Mouse (Mus musculus) hindbrain, embryonic 16.5 days (tissue): ENCODE measurements around the gene Pde8a. TPM values are rescaled to one million over a fixed set of nuclear protein-coding genes. Genes with fewer than 3 reads are reported as not detected.
A peak's percentile ranks its signal among the peaks of the same experiment; 100 is the strongest.
"Not testable (repeated sequence)": the region's sequence is repeated elsewhere in the genome, so short reads cannot be mapped to it uniquely, and the experiment has no call there.

ENCODE experiments used
- ATAC-seq: fragments of 200-750 bp; cut with Nextera tagmentation; 2 replicates; pipeline ENCODE4 v1.8.0; 2017; ENCODE audit warnings: moderate TSS enrichment, moderate library complexity
- H3K27ac ChIP-seq: fragments of 300-500 bp; sonication (generic); 2 replicates; pipeline ENCODE4 v1.5.1; 2014; ENCODE audit warnings: low read depth, mild to moderate bottlenecking, control low read depth, low read length, moderate library complexity
- H3K27me3 ChIP-seq: fragments of 300-500 bp; sonication (generic); replicated peaks from 2 replicates; pipeline ENCODE4 v1.6.1; 2014; ENCODE audit warnings: low read length; ENCODE audit not compliant: control insufficient read depth, insufficient read depth
- H3K36me3 ChIP-seq: fragments of 300-500 bp; sonication (generic); 2 replicates; pipeline ENCODE4 v1.6.1; 2014; ENCODE audit warnings: mild to moderate bottlenecking, low read length, moderate library complexity, mixed read lengths; ENCODE audit not compliant: control insufficient read depth, insufficient read depth
- H3K4me1 ChIP-seq: fragments of 300-500 bp; sonication (generic); 2 replicates; pipeline ENCODE4 v1.6.1; 2014; ENCODE audit warnings: low read depth, low read length; ENCODE audit not compliant: control insufficient read depth, insufficient read depth
- H3K4me2 ChIP-seq: fragments of 300-500 bp; sonication (generic); 2 replicates; pipeline ENCODE4 v1.6.1; 2014; ENCODE audit warnings: mild to moderate bottlenecking, low read length, control low read depth, moderate library complexity
- H3K4me3 ChIP-seq: fragments of 300-500 bp; sonication (generic); 2 replicates; pipeline ENCODE4 v1.5.1; 2014; ENCODE audit warnings: mild to moderate bottlenecking, low read length, control low read depth, moderate library complexity
- H3K9ac ChIP-seq: fragments of 300-500 bp; sonication (generic); 2 replicates; pipeline ENCODE4 v1.6.1; 2014; ENCODE audit warnings: low read depth, mild to moderate bottlenecking, control low read depth, low read length, moderate library complexity
- H3K9me3 ChIP-seq: fragments of 300-500 bp; sonication (generic); 2 replicates; pipeline ENCODE4 v1.6.1; 2014; ENCODE audit warnings: mild to moderate bottlenecking, low read length, moderate library complexity; ENCODE audit not compliant: control insufficient read depth
- WGBS: fragments of 180-500 bp; shearing (Covaris S2); extraction: QIAGEN DNeasy Blood & Tissue Kit; methylation state at CpG from one replicate; pipeline ENCODE4 v1.1.7; 2014; 5-methylcytosine and 5-hydroxymethylcytosine counted together
- polyA plus RNA-seq: library from polyadenylated mRNA; unstranded; fragments of >200 nt; fragmentation: Nextera tagmentation; extraction: Ambion mirVana; gene quantifications from 2 replicates; pipeline ENCODE4 v1.2.1, GENCODE M21; 2015

Pde8a gene
- polyA plus RNA-seq, 1 experiment from 2014 or later: 1.2 TPM

GRCm38 (mm10) chr7:81202389-81202788 is 11.0 kb upstream of the Pde8a start:
- H3K27ac ChIP-seq: no peak overlapping the region
- H3K27me3 ChIP-seq: no peaks in the 10 kb centered on the region
- 59% methylated on average over 5 of the region's 5 CpGs for WGBS
- no peak for ATAC-seq
- H3K9me3 ChIP-seq: no peaks in the 10 kb centered on the region
- no peaks in the 10 kb centered on the region for H3K4me1 ChIP-seq
- no peak overlapping the region for H3K4me2 ChIP-seq
- no peak overlapping the region for H3K9ac ChIP-seq
- no peaks in the 10 kb centered on the region for H3K36me3 ChIP-seq
- H3K4me3 ChIP-seq: no peak overlapping the region

GRCm38 (mm10) chr7:81203576-81203975 is 9.8 kb upstream of the Pde8a start:
- WGBS: 90% methylated on average over 10 of the region's 10 CpGs
- H3K9me3 ChIP-seq, ATAC-seq, H3K4me1 ChIP-seq, H3K9ac ChIP-seq, H3K4me2 ChIP-seq, H3K4me3 ChIP-seq, H3K27me3 ChIP-seq, H3K27ac ChIP-seq, H3K36me3 ChIP-seq: not testable (repeated sequence)

- Histone ChIP-seq H3K27ac (no peak overlapping the region), H3K9ac (no peak overlapping the region), H3K27me3 (peaks cover 15% of the 10 kb centered on the region), H3K4me3 (no peak overlapping the region), H3K4me2 (no peak overlapping the region), H3K9me3 (no peaks in the 10 kb centered on the region), H3K4me1 (peaks cover 12% of the 10 kb centered on the region; the same call in 1 of the 2 replicates), H3K36me3 (no peaks in the 10 kb centered on the region)
- no peak for ATAC-seq
- WGBS: 24% methylated on average over 6 of the region's 6 CpGs
Observed at GRCm38 (mm10) chr7:81208944-81209343, 4.5 kb upstream of the Pde8a start.

- H3K9ac ChIP-seq: no peak overlapping the region
- no peaks in the 10 kb centered on the region for H3K9me3 ChIP-seq
- H3K27me3 ChIP-seq: peaks cover 17% of the 10 kb centered on the region
- no peak overlapping the region for H3K27ac ChIP-seq
- peaks cover 14% of the 10 kb centered on the region; the same call in 1 of the 2 replicates for H3K4me1 ChIP-seq
- H3K4me3 ChIP-seq: no peak overlapping the region
- H3K36me3 ChIP-seq: no peaks in the 10 kb centered on the region
- no peak overlapping the region for H3K4me2 ChIP-seq
- 52% methylated on average over 12 of the region's 12 CpGs for WGBS
- ATAC-seq: no peak
Observed at GRCm38 (mm10) chr7:81209979-81210685, 3.3 kb upstream of the Pde8a start.

- H3K4me1 ChIP-seq: peaks cover 14% of the 10 kb centered on the region; the same call in 1 of the 2 replicates
- H3K4me2 ChIP-seq: peak overlapping the region; percentile 61
- no peaks in the 10 kb centered on the region for H3K9me3 ChIP-seq
- no peak overlapping the region; the same call in 1 of the 2 replicates for H3K4me3 ChIP-seq
- 3% methylated on average over 8 of the region's 8 CpGs for WGBS
- no peaks in the 10 kb centered on the region for H3K36me3 ChIP-seq
- no peak overlapping the region for H3K27ac ChIP-seq
- peaks cover 26% of the 10 kb centered on the region for H3K27me3 ChIP-seq
- no peak for ATAC-seq
- H3K9ac ChIP-seq: no peak overlapping the region
Observed at GRCm38 (mm10) chr7:81211760-81212159, 1.6 kb upstream of the Pde8a start.

- peak overlapping the region; percentile 61 for H3K4me2 ChIP-seq
- peak overlapping the region; percentile 52 for H3K4me3 ChIP-seq
- H3K36me3 ChIP-seq: no peaks in the 10 kb centered on the region
- whole genome bisulfite sequencing: 0% methylated on average over 21 of the region's 22 CpGs
- ATAC-seq: peak; percentile 56; the same call in 1 of the 2 replicates
- H3K4me1 ChIP-seq: peaks cover 14% of the 10 kb centered on the region; the same call in 1 of the 2 replicates
- H3K27ac ChIP-seq: peak overlapping the region; percentile 53; the same call in 1 of the 2 replicates
- H3K27me3 ChIP-seq: peaks cover 26% of the 10 kb centered on the region
- peak overlapping the region; percentile 54 for H3K9ac ChIP-seq
- H3K9me3 ChIP-seq: no peaks in the 10 kb centered on the region
Observed at GRCm38 (mm10) chr7:81212261-81212681, 1.1 kb upstream of the Pde8a start.

GRCm38 (mm10) chr7:81212697-81213346 is 574 bp upstream of the Pde8a start:
- under 1% methylated on average over 43 of the region's 57 CpGs for WGBS
- Histone ChIP-seq H3K4me3 (peak overlapping the region; percentile 52), H3K4me1 (peaks cover 14% of the 10 kb centered on the region; the same call in 1 of the 2 replicates), H3K4me2 (peak overlapping the region; percentile 61), H3K36me3 (no peaks in the 10 kb centered on the region), H3K9me3 (no peaks in the 10 kb centered on the region), H3K27me3 (peaks cover 26% of the 10 kb centered on the region), H3K9ac (peak overlapping the region; percentile 54), H3K27ac (peak overlapping the region; percentile 53; the same call in 1 of the 2 replicates)
- ATAC-seq: peak; percentile 88

- Histone ChIP-seq H3K4me2 (peak overlapping the region; percentile 61), H3K9ac (peak overlapping the region; percentile 54)
- 4% methylated on average over 36 of the region's 40 CpGs for WGBS
Observed at GRCm38 (mm10) chr7:81214153-81214907, 934 bp downstream of the Pde8a start.

GRCm38 (mm10) chr7:81215950-81216349 is 2.6 kb downstream of the Pde8a start:
- no peak overlapping the region for H3K4me3 ChIP-seq
- no peak overlapping the region for H3K4me2 ChIP-seq
- no peak overlapping the region for H3K9ac ChIP-seq
- no peaks in the 10 kb centered on the region for H3K36me3 ChIP-seq
- ATAC-seq: no peak
- H3K9me3 ChIP-seq: no peaks in the 10 kb centered on the region
- H3K27me3 ChIP-seq: peaks cover 21% of the 10 kb centered on the region
- 94% methylated on average over 1 of the region's 1 CpGs for WGBS
- peaks cover 14% of the 10 kb centered on the region; the same call in 1 of the 2 replicates for H3K4me1 ChIP-seq
- no peak overlapping the region for H3K27ac ChIP-seq

More at GRCm38 (mm10) chr7:81214153-81214907, 934 bp downstream of the Pde8a start:
- peaks cover 14% of the 10 kb centered on the region; the same call in 1 of the 2 replicates for H3K4me1 ChIP-seq
- H3K4me3 ChIP-seq: peak overlapping the region; percentile 52
- peaks cover 26% of the 10 kb centered on the region for H3K27me3 ChIP-seq
- no peak for ATAC-seq
- H3K36me3 ChIP-seq: no peaks in the 10 kb centered on the region
- H3K27ac ChIP-seq: no peak overlapping the region
- H3K9me3 ChIP-seq: no peaks in the 10 kb centered on the region
